Mouse (Mus musculus) lung, postnatal 0 days (tissue): ENCODE measurements around the gene Gltpd2. TPM values are rescaled to one million over a fixed set of nuclear protein-coding genes. Genes with fewer than 3 reads are reported as not detected.
A peak's percentile ranks its signal among the peaks of the same experiment; 100 is the strongest.

Experiments used
- ATAC-seq: fragments of 200-750 bp; cut with Nextera tagmentation; 2 replicates; pipeline ENCODE4 v1.8.0; 2017; ENCODE audit warnings: moderate library complexity
- DNase-seq: peaks from one replicate; pipeline ENCODE4 v3.0.0-alpha.2; 2016; ENCODE audit warnings: low spot score
- H3K27ac ChIP-seq: fragments of 300-500 bp; sonication (generic); 2 replicates; pipeline ENCODE4 v1.5.1; 2014; ENCODE audit warnings: antibody characterized with exemption, mild to moderate bottlenecking, low read length, mixed read lengths
- H3K27me3 ChIP-seq: fragments of 300-500 bp; sonication (generic); replicated peaks from 2 replicates; pipeline ENCODE4 v1.6.1; 2014; ENCODE audit warnings: low read length, mixed read lengths; ENCODE audit not compliant: insufficient read depth
- H3K36me3 ChIP-seq: fragments of 300-500 bp; sonication (generic); 2 replicates; pipeline ENCODE4 v1.6.1; 2014; ENCODE audit warnings: low read length, mixed read lengths; ENCODE audit not compliant: insufficient read depth
- H3K4me1 ChIP-seq: fragments of 300-500 bp; sonication (generic); 2 replicates; pipeline ENCODE4 v1.6.1; 2014; ENCODE audit warnings: antibody characterized with exemption, low read depth, low read length, mixed read lengths; ENCODE audit not compliant: insufficient read depth
- H3K4me2 ChIP-seq: fragments of 300-500 bp; sonication (generic); replicated peaks from 2 replicates; pipeline ENCODE4 v1.6.1; 2014; ENCODE audit warnings: low read depth, mild to moderate bottlenecking, low read length, moderate library complexity, mixed read lengths
- H3K4me3 ChIP-seq: fragments of 300-500 bp; sonication (generic); 2 replicates; pipeline ENCODE4 v1.5.1; 2014; ENCODE audit warnings: low read depth, low read length
- H3K9ac ChIP-seq: fragments of 300-500 bp; sonication (generic); replicated peaks from 2 replicates; pipeline ENCODE4 v1.6.1; 2014; ENCODE audit warnings: low read depth, mild to moderate bottlenecking
- H3K9me3 ChIP-seq: fragments of 300-500 bp; sonication (generic); 2 replicates; pipeline ENCODE4 v1.6.1; 2016; ENCODE audit warnings: low read length, mixed read lengths
- CTCF ChIP-seq: IDR thresholded peaks from 2 replicates; pipeline ENCODE4 v1.5.1; 2016; ENCODE audit warnings: antibody characterized with exemption, mild to moderate bottlenecking
- EP300 ChIP-seq: IDR thresholded peaks from 2 replicates; pipeline ENCODE4 v1.6.1; 2016; ENCODE audit warnings: antibody characterized with exemption, mild to moderate bottlenecking, control low read depth
- WGBS: fragments of 180-500 bp; shearing (Covaris S2); extraction: QIAGEN DNeasy Blood & Tissue Kit; methylation state at CpG from one replicate; pipeline ENCODE4 v1.1.7; 2014; 5-methylcytosine and 5-hydroxymethylcytosine counted together
- polyA plus RNA-seq: library from polyadenylated mRNA; unstranded; fragments of >200 nt; fragmentation: Nextera tagmentation; extraction: Ambion mirVana; gene quantifications from 2 replicates; pipeline ENCODE4 v1.2.1, GENCODE M21; 2015

Gltpd2 gene
- polyA plus RNA-seq, 1 experiment from 2014 or later, result 0.86 TPM

GRCm38 (mm10) chr11:70489138-70489537, 29.9 kb upstream of the Gltpd2 start:
- ATAC-seq, result no peak
- Histone ChIP-seq H3K9me3 (no peaks in the 10 kb centered on the region), H3K27me3 (no peaks in the 10 kb centered on the region), H3K27ac (no peak overlapping the region), H3K4me1 (no peaks in the 10 kb centered on the region), H3K4me3 (no peak overlapping the region), H3K9ac (no peak overlapping the region), H3K4me2 (no peak overlapping the region), H3K36me3 (no peaks in the 10 kb centered on the region)
- no peak for TF ChIP-seq EP300
- TF ChIP-seq CTCF, result no peak
- WGBS, result 82% methylated on average over 3 of the region's 3 CpGs
- no peak for DNase-seq

GRCm38 (mm10) chr11:70489684-70490083, 29.3 kb upstream of the Gltpd2 start:
- no peak overlapping the region for H3K27ac ChIP-seq
- no peaks in the 10 kb centered on the region for H3K9me3 ChIP-seq
- DNase-seq, result peak; percentile 43
- no peaks in the 10 kb centered on the region for H3K27me3 ChIP-seq
- no peak overlapping the region for H3K9ac ChIP-seq
- no peaks in the 10 kb centered on the region for H3K36me3 ChIP-seq
- 82% methylated on average over 6 of the region's 6 CpGs for WGBS
- no peak for TF ChIP-seq EP300
- no peak for TF ChIP-seq CTCF
- H3K4me2 ChIP-seq, result no peak overlapping the region
- H3K4me1 ChIP-seq, result no peaks in the 10 kb centered on the region
- peak; percentile 47; the same call in 1 of the 2 replicates for ATAC-seq
- H3K4me3 ChIP-seq, result no peak overlapping the region

DNA sequence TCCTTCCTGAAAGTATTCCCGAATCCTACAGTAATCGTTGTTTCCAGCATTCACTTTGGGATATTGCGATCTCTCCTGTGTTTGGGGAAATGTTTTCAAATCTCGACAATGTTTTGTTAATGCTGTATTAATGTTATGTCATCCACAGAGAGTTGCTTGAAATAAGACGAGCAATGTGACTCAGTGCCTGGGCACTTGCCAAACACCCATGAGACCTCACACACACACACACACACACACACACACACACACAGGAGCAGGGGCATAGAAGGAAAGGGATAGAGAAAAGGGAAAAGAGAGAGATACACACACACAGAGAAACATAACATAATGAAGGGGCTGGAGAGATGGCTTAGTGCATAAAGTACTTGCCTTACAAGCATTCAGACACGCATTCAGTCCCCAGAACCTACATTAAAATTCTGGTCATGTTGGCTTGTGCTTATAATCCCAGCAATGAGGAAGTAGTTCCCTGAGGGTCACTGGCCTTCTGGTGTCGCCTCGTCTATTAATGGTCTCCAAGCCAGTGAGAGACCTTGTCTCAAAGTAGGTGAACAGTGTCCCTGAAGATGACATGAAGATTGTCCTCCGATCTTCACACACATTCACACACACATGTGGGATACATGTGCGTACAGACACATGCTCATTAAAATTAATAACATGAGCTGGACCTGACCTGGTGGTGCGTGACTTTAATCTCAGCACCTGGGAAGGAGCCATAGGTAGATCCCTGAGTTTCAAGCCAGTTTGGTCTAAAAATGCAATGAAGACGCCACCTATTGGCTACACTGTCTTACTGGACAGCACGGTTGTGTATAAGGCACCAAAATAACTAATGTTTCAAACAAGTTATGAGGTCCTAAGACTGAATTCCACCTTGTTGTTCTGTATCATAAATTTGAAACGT, 19.2 kb upstream of the Gltpd2 start:
- DNase-seq (peak; percentile 46), ATAC-seq (no peak)
- Histone ChIP-seq H3K27me3 (no peaks in the 10 kb centered on the region), H3K4me2 (no peak overlapping the region), H3K27ac (no peak overlapping the region), H3K4me3 (no peak overlapping the region), H3K9ac (no peak overlapping the region), H3K4me1 (no peaks in the 10 kb centered on the region), H3K9me3 (no peaks in the 10 kb centered on the region), H3K36me3 (no peaks in the 10 kb centered on the region)
- TF ChIP-seq CTCF (peak; percentile 69), EP300 (no peak)
- 60% methylated on average over 14 of the region's 14 CpGs for WGBS

- Histone ChIP-seq H3K9me3 (no peaks in the 10 kb centered on the region), H3K27me3 (no peaks in the 10 kb centered on the region), H3K27ac (no peak overlapping the region), H3K9ac (no peak overlapping the region), H3K4me3 (no peak overlapping the region), H3K4me2 (no peak overlapping the region), H3K36me3 (no peaks in the 10 kb centered on the region), H3K4me1 (no peaks in the 10 kb centered on the region)
- ATAC-seq (no peak), DNase-seq (no peak)
- TF ChIP-seq CTCF (no peak), EP300 (no peak)
- 67% methylated on average over 1 of the region's 1 CpGs for WGBS
These were observed 18.6 kb upstream of the Gltpd2 start for GRCm38 (mm10) chr11:70500476-70500812.

GRCm38 (mm10) chr11:70502018-70502417, 17.0 kb upstream of the Gltpd2 start:
- no peaks in the 10 kb centered on the region for H3K36me3 ChIP-seq
- H3K27me3 ChIP-seq, result no peaks in the 10 kb centered on the region
- no peak overlapping the region for H3K27ac ChIP-seq
- TF ChIP-seq EP300, result no peak
- TF ChIP-seq CTCF, result no peak
- no peaks in the 10 kb centered on the region for H3K9me3 ChIP-seq
- no peak for ATAC-seq
- DNase-seq, result no peak
- H3K4me3 ChIP-seq, result no peak overlapping the region
- no peak overlapping the region for H3K4me2 ChIP-seq
- no peaks in the 10 kb centered on the region for H3K4me1 ChIP-seq
- no peak overlapping the region for H3K9ac ChIP-seq
- WGBS, result 36% methylated on average over 3 of the region's 3 CpGs

GRCm38 (mm10) chr11:70504970-70505369, 14.0 kb upstream of the Gltpd2 start, which contains the start of gene Tm4sf5:
TSS of gene Tm4sf5 (plus strand) at chr11:70505244.
- H3K27ac ChIP-seq, result no peak within 1 kb of the TSS
- H3K4me1 ChIP-seq, result no peaks in the 10 kb centered on the region
- no peak within 1 kb of the TSS for H3K4me2 ChIP-seq
- no peaks in the 10 kb centered on the region for H3K27me3 ChIP-seq
- no peak for ATAC-seq
- no peak within 1 kb of the TSS for H3K4me3 ChIP-seq
- 32% methylated on average over 9 of the region's 9 CpGs for WGBS
- no peaks in the 10 kb centered on the region for H3K9me3 ChIP-seq
- H3K36me3 ChIP-seq, result no peaks in the 10 kb centered on the region
- no peak for DNase-seq
- H3K9ac ChIP-seq, result no peak within 1 kb of the TSS
- TF ChIP-seq CTCF (no peak), EP300 (no peak)
